Mouse (Mus musculus): ENCODE data around the gene Brd4. TPM values are rescaled to one million over a fixed set of nuclear protein-coding genes. Genes with fewer than 3 reads are reported as not detected.

Gene Brd4
- polyA plus RNA-seq, 1 experiment: not detected

DNA sequence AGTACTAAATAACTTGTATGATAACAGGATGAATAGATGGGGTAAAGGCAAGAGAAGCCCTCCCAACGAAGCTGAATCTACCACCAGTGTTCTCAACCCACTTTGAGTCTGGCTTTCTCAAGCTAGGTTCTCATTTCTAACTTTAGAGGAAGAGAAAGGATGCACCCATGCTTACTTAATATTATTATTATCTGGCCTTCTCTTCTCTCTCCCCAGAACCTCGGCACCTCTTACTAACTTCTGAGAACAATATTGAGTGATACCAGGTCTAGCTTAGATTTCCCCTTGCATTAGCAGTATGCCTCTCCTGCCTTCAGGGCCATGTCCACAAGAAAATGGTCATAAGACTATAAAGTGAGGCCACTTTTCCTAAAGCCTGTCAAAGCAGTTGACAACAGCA lies 16.4 kb downstream of the Brd4 start:
- no peak for TF ChIP-seq POLR2A (IDR thresholded peaks at IDR 0.05; ENCODE audit: insufficient read depth, low read depth, low read length)
- TF ChIP-seq CTCF (IDR thresholded peaks at IDR 0.05; ENCODE audit: insufficient read depth, low read depth, low read length): no peak
- 18% methylated on average over 2 of the region's 2 CpGs for WGBS
- Histone ChIP-seq H3K27ac (ENCODE audit: insufficient read depth, low read depth, low read length) (0 out of 2 replicates have a peak overlapping the region, but pooled peaks have one; percentile 28), H3K4me1 (ENCODE audit: control insufficient read depth, insufficient read depth, low read length) (peaks cover 5% of the 10 kb centered on the region; the same call in 1 of the 2 replicates), H3K4me3 (ENCODE audit: insufficient read depth, low read depth, low read length) (no peak overlapping the region)

DNA sequence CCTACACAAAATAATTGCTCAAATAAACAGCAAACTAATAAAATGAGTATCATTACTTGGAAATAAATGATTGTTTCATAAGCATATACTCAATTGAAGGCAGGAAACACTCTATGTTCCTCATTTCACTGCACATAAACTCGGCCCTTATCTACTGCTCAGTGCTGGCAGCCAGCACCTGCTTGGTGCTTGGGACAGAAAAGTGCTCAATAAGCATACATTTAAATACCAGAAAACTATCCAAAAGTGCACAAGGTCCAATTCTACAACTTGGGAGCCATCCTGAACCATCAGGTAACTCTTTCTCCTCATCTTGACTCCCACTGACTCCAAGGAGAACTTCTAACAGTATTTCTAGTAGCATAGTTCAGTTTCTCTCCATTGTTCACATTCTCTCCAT lies 16.9 kb downstream of the Brd4 start:
- Histone ChIP-seq H3K4me1 (ENCODE audit: control insufficient read depth, insufficient read depth, low read length) (peaks cover 6% of the 10 kb centered on the region; the same call in 1 of the 2 replicates), H3K4me3 (ENCODE audit: insufficient read depth, low read depth, low read length) (no peak overlapping the region), H3K27ac (ENCODE audit: insufficient read depth, low read depth, low read length) (no peak overlapping the region)
- TF ChIP-seq POLR2A (IDR thresholded peaks at IDR 0.05; ENCODE audit: insufficient read depth, low read depth, low read length) (no peak), CTCF (IDR thresholded peaks at IDR 0.05; ENCODE audit: insufficient read depth, low read depth, low read length) (no peak)
- WGBS: 73% methylated on average over 1 of the region's 1 CpGs

DNA sequence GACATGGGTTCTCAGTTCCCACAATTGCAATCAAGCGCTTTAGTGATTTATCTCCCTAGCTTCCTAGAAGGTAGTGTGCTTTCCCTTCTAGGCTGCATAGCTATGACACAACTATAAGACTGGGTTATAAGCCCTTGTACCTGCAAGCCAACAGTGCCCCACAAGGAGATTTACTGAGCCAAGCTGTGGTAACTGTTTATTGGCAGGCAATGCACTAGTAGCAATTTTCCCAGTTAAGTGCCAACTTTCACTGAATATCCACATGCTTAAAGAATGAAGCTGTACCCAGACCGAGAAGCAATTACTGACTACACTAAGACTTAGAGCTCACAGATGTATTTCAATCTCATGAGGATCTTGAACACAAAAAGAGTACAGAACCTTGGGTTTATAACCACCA lies 20.9 kb downstream of the Brd4 start:
- WGBS: 58% methylated on average over 2 of the region's 2 CpGs
- H3K4me3 ChIP-seq (ENCODE audit: insufficient read depth, low read depth, low read length): no peak overlapping the region
- peaks cover 6% of the 10 kb centered on the region; the same call in 1 of the 2 replicates for H3K4me1 ChIP-seq (ENCODE audit: control insufficient read depth, insufficient read depth, low read length)
- TF ChIP-seq CTCF (IDR thresholded peaks at IDR 0.05; ENCODE audit: insufficient read depth, low read depth, low read length): no peak
- no peak for TF ChIP-seq POLR2A (IDR thresholded peaks at IDR 0.05; ENCODE audit: insufficient read depth, low read depth, low read length)
- H3K27ac ChIP-seq (ENCODE audit: insufficient read depth, low read depth, low read length): no peak overlapping the region

DNA sequence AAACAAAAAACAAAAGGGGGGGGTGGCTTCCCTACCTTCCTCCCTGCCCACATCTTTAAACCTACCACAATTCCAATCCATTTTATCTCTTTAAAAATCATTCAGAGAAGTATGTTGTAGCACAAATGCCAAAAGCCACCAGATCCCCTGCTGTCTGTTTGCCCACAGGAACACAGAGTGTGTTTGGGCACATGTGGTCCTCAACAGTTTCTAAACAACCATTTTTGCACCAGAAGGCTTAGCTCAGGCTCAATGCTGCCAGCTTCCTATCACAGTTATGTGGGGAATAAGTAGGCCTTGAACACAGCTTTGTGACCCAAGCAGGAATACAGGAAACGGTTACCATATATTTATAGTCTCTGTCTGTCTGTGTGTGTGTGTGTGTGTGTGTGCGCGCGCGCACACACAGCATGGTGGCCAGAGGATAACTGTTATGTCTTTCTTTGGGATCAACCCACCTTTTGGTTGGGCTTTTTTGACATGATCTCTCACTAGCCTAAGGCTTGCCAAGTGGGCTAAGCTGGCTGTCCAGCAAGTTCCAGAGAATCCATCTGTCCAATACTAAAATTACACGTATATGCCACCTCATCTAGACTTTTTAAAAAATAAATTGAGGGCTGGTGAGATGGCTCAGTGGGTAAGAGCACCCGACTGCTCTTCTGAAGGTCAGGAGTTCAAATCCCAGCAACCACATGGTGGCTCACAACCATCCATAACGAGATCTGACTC lies 21.5 kb downstream of the Brd4 start:
- TF ChIP-seq CTCF (IDR thresholded peaks at IDR 0.05; ENCODE audit: insufficient read depth, low read depth, low read length) (no peak), POLR2A (IDR thresholded peaks at IDR 0.05; ENCODE audit: insufficient read depth, low read depth, low read length) (no peak)
- WGBS: 83% methylated on average over 8 of the region's 8 CpGs
- Histone ChIP-seq H3K4me1 (ENCODE audit: control insufficient read depth, insufficient read depth, low read length) (peaks cover 9% of the 10 kb centered on the region), H3K4me3 (ENCODE audit: insufficient read depth, low read depth, low read length) (no peak overlapping the region), H3K27ac (ENCODE audit: insufficient read depth, low read depth, low read length) (no peak overlapping the region)

DNA sequence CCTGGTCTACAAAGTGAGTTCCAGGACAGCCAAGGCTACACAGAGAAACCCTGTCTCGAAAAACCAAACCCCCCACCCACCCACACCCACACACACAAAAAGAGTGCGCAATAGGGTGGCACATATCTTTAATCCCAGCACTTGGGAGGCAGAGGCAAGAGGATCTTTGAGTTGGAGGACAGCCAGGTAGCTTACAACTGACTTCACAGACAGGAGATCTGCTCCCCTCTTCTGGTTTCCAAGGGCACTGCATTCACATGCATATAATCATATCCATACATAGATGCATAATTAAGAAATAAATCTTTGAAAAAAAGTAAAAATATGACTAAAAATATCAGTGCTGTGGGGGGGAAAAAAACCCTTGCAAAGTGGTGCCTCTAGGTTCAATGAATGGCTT lies 25.7 kb downstream of the Brd4 start:
- Histone ChIP-seq H3K4me3 (ENCODE audit: insufficient read depth, low read depth, low read length) (no peak overlapping the region), H3K4me1 (ENCODE audit: control insufficient read depth, insufficient read depth, low read length) (peaks cover 7% of the 10 kb centered on the region), H3K27ac (ENCODE audit: insufficient read depth, low read depth, low read length) (no peak overlapping the region)
- TF ChIP-seq POLR2A (IDR thresholded peaks at IDR 0.05; ENCODE audit: insufficient read depth, low read depth, low read length) (no peak), CTCF (IDR thresholded peaks at IDR 0.05; ENCODE audit: insufficient read depth, low read depth, low read length) (no peak)
- WGBS: 83% methylated on average over 2 of the region's 2 CpGs

DNA sequence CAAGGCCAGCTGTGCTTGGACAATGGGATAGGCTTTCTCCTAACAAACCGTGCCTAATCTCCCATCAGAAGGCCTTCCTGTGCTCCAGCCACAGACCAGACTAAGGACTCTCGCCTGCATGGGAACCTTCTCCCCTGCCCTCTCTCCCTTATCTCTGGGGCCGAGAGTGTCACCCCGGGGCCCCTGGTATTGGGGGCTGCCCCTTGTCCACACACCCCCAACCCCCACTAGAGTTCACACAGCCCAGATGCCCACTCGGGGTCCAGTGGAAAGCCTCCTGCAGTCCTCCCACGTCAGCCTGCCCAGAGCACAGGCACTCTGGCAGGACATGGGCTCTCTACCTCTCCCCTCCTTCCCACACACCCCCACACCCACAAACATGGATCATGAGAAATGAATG lies 26.6 kb downstream of the Brd4 start:
- Histone ChIP-seq H3K4me1 (ENCODE audit: control insufficient read depth, insufficient read depth, low read length) (peaks cover 4% of the 10 kb centered on the region), H3K4me3 (ENCODE audit: insufficient read depth, low read depth, low read length) (no peak overlapping the region), H3K27ac (ENCODE audit: insufficient read depth, low read depth, low read length) (no peak overlapping the region)
- 68% methylated on average over 6 of the region's 6 CpGs for WGBS
- TF ChIP-seq CTCF (IDR thresholded peaks at IDR 0.05; ENCODE audit: insufficient read depth, low read depth, low read length) (no peak), POLR2A (IDR thresholded peaks at IDR 0.05; ENCODE audit: insufficient read depth, low read depth, low read length) (no peak)

DNA sequence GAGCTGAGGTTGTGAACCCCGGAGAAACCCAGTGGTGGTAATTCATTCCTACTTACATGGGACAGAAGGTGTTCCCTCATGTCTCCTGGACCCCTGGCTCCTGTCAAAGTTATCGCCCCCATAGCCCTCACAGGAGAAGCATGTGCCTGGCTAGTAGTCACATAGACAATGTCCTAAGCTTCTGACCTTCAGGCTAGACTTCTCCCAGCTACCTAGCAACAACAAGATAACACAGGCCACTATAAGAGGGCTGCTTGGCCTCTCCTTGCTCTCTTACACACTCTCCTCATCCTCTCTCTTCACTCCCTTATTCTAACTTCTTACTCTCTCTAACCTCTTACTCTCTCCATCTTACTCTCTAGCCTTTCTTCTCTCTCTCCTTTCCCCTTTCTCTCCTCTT lies 27.1 kb downstream of the Brd4 start:
- TF ChIP-seq POLR2A (IDR thresholded peaks at IDR 0.05; ENCODE audit: insufficient read depth, low read depth, low read length): no peak
- TF ChIP-seq CTCF (IDR thresholded peaks at IDR 0.05; ENCODE audit: insufficient read depth, low read depth, low read length): no peak
- Histone ChIP-seq H3K27ac (ENCODE audit: insufficient read depth, low read depth, low read length) (no peak overlapping the region), H3K4me3 (ENCODE audit: insufficient read depth, low read depth, low read length) (no peak overlapping the region), H3K4me1 (ENCODE audit: control insufficient read depth, insufficient read depth, low read length) (peaks cover 4% of the 10 kb centered on the region)
- 89% methylated on average over 2 of the region's 2 CpGs for WGBS

DNA sequence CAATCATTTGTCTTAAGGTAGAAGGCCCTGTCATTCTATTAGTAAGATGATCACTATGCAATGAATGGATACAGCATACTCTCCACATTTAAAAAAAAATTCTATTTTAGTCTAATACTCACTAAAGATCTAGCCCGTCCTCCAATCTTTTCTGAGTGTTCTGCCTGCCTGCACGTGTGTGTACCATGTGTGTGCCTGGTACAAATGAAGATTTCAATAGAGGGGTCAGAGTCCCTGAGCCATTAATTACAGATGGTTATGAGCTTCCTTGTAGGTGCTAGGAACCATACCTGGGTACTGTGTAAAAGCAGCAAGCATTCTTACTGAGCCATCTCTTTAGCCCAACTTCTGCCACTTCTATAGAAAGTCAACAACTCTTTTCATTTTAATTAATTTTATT lies 27.6 kb downstream of the Brd4 start:
- WGBS: 39% methylated on average over 2 of the region's 2 CpGs
- Histone ChIP-seq H3K27ac (ENCODE audit: insufficient read depth, low read depth, low read length) (no peak overlapping the region), H3K4me3 (ENCODE audit: insufficient read depth, low read depth, low read length) (no peak overlapping the region), H3K4me1 (ENCODE audit: control insufficient read depth, insufficient read depth, low read length) (peaks cover 4% of the 10 kb centered on the region)
- TF ChIP-seq POLR2A (IDR thresholded peaks at IDR 0.05; ENCODE audit: insufficient read depth, low read depth, low read length) (no peak), CTCF (IDR thresholded peaks at IDR 0.05; ENCODE audit: insufficient read depth, low read depth, low read length) (no peak)

DNA sequence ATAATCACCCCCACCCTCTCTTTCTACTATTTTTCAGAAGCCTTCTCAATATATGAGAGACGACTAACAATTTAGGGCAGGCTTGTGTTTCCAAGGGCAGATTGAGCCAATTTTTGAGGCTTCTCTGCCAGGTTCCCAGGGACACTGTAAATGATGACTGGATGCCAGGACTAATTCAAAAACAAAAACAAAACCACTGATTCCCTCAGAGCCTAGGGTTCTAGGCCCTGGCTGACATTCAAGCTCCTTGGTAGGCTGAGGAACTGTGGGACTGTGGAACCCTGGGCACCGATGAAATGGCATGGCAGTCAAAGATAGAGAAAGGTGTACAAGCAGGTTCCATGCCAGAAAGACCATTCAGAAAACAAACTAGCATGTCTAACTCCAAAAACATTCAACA lies 31.3 kb downstream of the Brd4 start:
- peaks cover 4% of the 10 kb centered on the region for H3K4me1 ChIP-seq (ENCODE audit: control insufficient read depth, insufficient read depth, low read length)
- WGBS: 16% methylated on average over 2 of the region's 2 CpGs
- TF ChIP-seq POLR2A (IDR thresholded peaks at IDR 0.05; ENCODE audit: insufficient read depth, low read depth, low read length) (no peak), CTCF (IDR thresholded peaks at IDR 0.05; ENCODE audit: insufficient read depth, low read depth, low read length) (no peak)
- H3K27ac ChIP-seq (ENCODE audit: insufficient read depth, low read depth, low read length): no peak overlapping the region
- H3K4me3 ChIP-seq (ENCODE audit: insufficient read depth, low read depth, low read length): no peak overlapping the region

All from olfactory bulb, adult 2 months (tissue).